Mouse (Mus musculus): ENCODE data around the gene Homez.

Gene Homez

DNA sequence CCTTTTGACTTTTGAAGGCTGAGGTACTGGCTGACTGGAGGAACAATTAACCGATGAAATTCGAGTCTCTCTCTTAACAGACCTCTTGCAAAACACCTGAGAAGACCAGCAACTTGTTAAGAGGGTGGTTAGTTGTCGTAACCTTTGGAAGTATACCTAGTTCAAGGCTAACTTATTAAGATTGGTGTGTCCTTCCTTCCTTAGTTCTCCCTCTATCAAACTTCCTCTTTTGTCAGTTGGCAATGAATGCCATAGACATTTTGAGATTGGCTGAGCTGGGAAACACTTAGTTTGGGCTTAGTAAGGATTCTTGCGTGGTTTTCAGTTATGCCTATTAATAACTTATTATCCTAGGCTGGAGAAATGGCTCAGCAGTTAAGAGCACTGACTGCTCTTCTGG, 2.7 kb downstream of the Homez start:
- no peak for DNase-seq (ENCODE audit: low read depth, low spot score)

- peak; percentile 53 for DNase-seq (ENCODE audit: low read depth, low spot score)
Observed at GRCm38 (mm10) chr14:54866936-54867335, 3.8 kb downstream of the Homez start.

DNA sequence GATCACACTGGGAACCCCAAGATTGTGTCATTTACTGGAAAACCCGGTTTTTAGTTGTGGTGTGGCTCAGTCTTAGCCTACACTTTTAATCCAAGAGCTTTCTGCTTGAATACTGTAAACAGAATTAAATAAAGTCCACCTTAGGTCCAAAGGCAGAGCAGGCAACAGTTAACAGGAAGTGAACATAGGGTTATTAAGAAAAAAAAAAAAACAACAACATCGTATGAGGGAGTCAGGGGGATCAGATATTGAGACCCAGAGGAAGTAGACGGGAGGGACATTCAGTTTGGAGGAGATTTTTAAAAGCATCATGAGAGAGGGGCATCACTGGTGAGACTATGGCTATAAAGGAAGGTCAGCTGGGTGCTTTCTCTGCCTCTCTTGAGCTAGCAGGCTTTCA, 4.5 kb downstream of the Homez start:
- no peak for DNase-seq (ENCODE audit: low read depth, low spot score)

DNA sequence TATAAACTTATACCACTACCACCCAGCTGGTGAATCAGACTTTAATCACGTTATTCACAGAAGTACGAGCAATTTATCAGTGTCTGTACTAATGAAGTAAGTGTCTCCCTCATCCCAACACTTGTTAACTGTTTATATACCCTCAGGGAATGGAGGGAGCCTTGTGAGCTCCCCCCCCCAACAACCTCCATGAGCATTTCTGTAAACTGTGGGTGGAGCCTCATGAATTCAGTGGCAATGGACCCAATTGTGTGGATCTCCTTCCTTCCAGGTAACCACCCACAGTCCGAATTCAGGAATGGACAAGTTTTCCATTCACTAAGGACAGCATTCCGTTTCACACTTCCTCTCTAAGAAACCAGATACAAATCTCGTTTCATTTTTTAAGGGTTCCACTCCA, 5.1 kb downstream of the Homez start:
- DNase-seq (ENCODE audit: low read depth, low spot score), result no peak

GRCm38 (mm10) chr14:54864313-54865036, 6.3 kb downstream of the Homez start:
- DNase-seq (ENCODE audit: low read depth, low spot score), result no peak

DNA sequence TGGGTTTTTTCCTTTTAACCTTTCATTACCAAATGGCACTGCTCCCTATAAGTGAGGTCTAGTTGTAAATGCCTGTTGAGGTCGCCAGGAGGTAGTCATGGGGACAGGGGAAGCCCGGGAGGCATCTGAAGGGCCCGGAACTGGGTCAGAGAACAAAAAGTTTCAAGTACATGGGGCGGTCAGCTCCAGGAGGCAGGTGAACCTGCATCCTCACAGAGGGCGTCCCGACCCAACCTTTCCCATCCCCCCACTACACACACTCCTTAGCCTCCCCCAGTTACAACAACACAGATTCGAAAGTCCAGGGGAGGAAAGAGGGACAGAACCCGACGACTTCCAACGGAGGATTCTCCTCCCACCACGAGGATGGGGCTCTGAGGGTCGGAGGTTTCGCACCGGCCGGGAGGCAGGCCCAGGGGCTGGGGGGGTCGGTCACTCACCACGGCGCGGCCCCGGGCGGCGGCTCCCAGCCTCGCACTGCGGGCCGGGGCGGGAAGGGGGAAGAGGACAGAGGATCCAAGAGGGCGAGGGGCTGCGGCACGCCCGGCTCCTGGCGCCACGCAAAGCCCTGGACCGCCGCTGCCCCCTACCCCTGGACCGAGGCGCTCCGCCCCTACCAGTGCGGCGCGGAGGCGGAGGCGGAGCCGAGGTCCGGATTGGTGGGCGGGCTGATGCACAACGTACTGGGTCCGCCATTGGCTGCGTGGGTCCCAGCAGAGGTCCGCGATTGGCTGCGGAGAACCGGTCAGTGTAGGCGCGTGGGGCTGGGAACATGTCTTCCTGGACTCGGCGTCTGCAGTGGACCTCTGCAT, 7.1 kb downstream of the Homez start:
- peak; percentile 93 for DNase-seq (ENCODE audit: low read depth, low spot score)

DNA sequence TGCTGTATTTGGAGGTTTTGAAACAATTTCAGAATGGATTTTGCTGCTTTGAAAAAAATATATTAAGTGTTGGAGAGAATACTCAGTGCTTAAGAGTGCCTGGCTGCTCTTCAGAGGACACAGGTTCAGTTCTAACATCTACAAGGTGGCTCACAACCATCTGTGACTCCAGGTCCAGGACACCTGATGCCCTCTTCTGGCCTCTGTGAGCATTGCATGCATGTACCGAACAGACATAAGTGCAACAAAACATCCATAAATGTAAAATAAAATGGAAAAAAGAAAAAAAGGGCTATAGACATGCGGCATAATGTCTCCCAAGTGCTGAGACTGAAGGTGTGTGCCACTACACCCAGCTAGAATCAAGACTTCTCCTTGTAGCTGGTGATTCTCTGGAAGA, 10.2 kb downstream of the Homez start:
- peak; percentile 65 for DNase-seq (ENCODE audit: low read depth, low spot score)

GRCm38 (mm10) chr14:54857891-54858290, 12.9 kb downstream of the Homez start:
- no peak for DNase-seq (ENCODE audit: low read depth, low spot score)

GRCm38 (mm10) chr14:54856703-54857102, 14.1 kb downstream of the Homez start:
- no peak for DNase-seq (ENCODE audit: low read depth, low spot score)

DNA sequence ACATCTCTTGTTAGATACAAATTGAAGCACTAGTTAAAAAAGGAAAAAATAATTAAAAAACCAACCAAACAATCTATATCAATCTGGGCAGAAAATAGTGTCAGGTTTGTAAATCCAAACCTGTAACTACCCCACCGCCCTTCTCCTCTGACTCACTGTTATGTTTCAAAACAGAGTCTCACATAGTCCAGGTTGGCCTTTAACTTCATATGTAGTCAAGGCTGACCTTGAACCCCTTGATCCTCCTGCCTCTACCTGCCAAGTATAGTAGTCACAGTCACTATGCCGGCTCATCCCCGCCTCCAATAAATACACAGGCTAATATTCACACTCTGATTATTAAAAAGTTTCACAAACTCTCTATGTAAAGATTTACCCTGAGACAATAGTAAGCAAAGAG, 15.0 kb downstream of the Homez start:
- DNase-seq (ENCODE audit: low read depth, low spot score), result no peak

DNA sequence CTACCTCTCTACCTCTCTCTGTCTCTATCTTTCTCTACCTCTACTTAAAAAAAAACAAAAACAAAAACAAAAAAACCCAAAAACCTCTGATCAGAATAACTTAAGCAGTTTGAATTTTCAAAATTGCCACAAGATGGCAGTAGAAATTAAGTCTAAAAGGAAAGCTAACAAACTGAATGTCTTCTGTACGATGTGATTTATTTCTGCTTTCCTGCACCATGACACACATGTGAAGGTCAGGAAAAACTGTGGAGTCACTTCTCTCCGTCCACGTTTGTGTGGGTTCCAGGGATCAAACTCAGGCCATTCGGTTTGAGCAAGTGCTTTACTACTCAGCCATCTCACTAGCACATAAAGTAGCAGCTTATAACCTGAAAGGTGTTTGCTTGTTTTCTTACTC, 27.3 kb downstream of the Homez start:
- peak; percentile 69 for DNase-seq (ENCODE audit: low read depth, low spot score)

DNA sequence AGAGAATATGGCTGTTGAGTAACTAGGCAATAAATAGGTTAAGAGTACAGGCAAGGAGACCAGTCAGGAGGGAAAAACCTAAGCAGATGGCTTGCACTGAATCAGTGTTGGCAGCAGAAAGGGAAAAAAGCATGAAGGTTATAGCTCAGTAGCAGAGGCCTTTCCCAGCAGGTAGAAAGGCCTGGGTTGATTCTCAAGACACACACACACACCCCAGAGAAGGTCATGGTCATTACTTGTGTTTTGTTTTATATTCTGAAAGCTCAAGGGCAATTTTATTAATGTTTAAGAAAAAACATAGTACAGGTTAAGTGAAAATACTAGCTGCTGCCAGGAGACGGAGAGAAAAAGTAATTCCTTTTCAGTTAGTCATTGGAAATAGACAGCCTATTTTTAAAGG, 47.0 kb downstream of the Homez start:
- DNase-seq (ENCODE audit: low read depth, low spot score), result no peak

- DNase-seq (ENCODE audit: low read depth, low spot score), result no peak
Observed at GRCm38 (mm10) chr14:54822301-54822700, 48.5 kb downstream of the Homez start.

DNA sequence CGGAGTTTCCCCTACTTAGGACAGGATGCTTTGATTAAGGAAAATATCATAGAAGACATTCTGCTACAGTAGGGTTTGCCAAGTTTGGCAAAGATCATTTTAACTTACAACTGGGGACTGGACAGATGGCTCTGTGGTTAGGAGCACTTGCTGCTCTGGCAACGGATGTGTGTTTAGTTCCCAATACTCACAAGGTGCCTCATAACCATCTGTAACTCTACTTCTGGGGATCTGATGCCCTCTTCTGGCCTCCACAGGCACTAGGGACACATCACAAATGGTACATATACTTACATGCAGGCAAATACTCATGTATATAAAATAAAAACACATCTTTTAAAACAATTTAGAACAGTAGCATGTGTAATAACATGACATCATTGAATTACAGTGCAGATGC, 53.0 kb downstream of the Homez start:
- peak; percentile 54 for DNase-seq (ENCODE audit: low read depth, low spot score)

GRCm38 (mm10) chr14:54815737-54816136, 55.0 kb downstream of the Homez start:
- no peak for DNase-seq (ENCODE audit: low read depth, low spot score)

GRCm38 (mm10) chr14:54813991-54814390, 56.8 kb downstream of the Homez start, which contains the start of gene Rnf212b:
Gene Rnf212b (plus strand): TSS chr14:54814141.
- DNase-seq (ENCODE audit: low read depth, low spot score), result no peak

DNA sequence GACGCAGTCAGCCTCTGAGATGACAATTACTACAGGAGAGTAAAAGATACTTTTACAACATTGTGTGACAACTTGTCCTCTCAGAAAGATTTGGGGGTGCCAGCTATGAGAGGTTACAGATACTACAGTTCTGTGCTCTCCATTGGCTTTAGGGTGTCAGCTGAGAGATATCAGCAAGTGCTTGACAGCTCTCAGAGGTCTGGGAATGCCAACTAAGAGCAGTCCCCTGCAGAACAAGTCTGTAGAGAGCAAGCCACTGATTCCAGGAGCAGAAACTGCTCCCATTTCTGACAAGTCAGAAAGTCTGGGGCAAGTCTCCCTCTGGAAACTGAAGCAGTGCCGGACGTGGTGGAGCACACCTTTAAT, 61.1 kb downstream of the Homez start:
- DNase-seq (ENCODE audit: low read depth, low spot score), result no peak

DNA sequence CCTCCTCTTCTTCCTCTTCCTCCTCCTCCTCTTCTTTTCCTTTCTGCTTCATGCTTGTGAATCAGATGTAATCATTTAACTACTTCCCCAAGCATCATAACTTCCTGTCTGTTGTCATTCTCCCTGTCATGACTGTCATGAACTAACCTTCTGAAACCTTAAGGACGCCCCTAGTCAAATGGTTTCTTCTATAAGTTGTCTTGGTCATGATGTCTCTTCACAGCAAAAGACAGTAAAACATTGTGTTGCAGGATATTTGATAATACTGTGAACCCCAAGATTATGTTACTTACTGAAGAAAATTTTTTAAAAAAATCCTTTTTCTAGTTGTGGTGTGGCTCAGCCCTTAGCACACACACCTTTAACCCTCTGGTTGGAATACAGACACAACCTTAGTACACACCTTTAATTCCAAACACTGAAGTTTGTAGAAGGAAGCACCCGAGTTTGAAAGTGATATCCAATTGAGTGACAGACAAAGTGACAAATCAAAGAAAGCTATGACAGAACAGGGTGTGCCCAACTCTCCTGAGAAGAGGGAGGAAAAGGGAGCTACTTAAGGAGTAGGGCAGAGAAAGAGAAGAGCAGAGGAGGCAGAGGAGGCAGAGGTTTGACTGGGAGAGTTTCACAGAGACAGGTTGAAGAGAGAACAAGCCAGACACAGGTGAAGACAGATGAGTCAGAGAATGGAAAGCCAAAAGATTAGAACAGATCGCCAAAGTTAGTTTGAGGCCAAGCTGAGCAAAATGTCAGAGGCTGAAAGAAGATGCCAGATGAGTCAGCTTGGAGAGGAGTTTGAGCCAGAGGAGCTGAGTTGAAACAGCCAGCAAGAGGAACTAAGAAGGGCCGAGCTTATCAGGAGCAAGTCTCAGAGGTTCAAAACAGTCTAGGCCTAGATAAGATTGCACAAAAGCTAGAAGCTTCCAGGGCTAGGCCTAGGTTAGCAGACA, 61.8 kb downstream of the Homez start:
- DNase-seq (ENCODE audit: low read depth, low spot score), result no peak

- no peak for DNase-seq (ENCODE audit: low read depth, low spot score)
Observed at GRCm38 (mm10) chr14:54806124-54806523, 64.6 kb downstream of the Homez start.

Data from A20 (cell line).